Mouse (Mus musculus) megakaryocyte progenitor cell, adult 5-6 weeks (primary cell): ENCODE measurements around the gene Lrrc38. TPM values are rescaled to one million over a fixed set of nuclear protein-coding genes. Genes with fewer than 3 reads are reported as not detected.
"Not testable (repeated sequence)": the region's sequence is repeated elsewhere in the genome, so short reads cannot be mapped to it uniquely, and the experiment has no call there.

Experiments used
- ATAC-seq: replicated peaks from 2 replicates; pipeline ENCODE4 v1.8.0; 2016; ENCODE audit warnings: mild to moderate bottlenecking, moderate TSS enrichment, inconsistent platforms; ENCODE audit not compliant: poor library complexity
- total RNA-seq, 2 experiments: library from RNA; stranded (forward) in 1 of 2; stranded (reverse) in 1 of 2; fragments of 157-497, 149-512 nt in 1 of 2; fragments of 200-1000 nt in 1 of 2; gene quantifications; 2 replicates each; pipeline versions ENCODE4 v1.2.3 to v1.2.4; 2015 to 2017

Lrrc38 gene
- total RNA-seq (2015) (not detected in 2 replicates), total RNA-seq (2017) (not detected in 2 replicates)

GRCm38 (mm10) chr4:143349484-143349906 is at the start of gene Lrrc38:
Lrrc38 (plus strand) TSS chr4:143349757.
- no peak for ATAC-seq

- no peak for ATAC-seq
These were observed 49.4 kb upstream of the Lrrc38 start for GRCm38 (mm10) chr4:143300113-143300688.

- ATAC-seq = no peak
These were observed 48.5 kb upstream of the Lrrc38 start for GRCm38 (mm10) chr4:143301042-143301441.

- no peak for ATAC-seq
These were observed 47.7 kb upstream of the Lrrc38 start for GRCm38 (mm10) chr4:143301875-143302274.

GRCm38 (mm10) chr4:143302279-143302890 is 47.2 kb upstream of the Lrrc38 start:
- ATAC-seq = no peak

- no peak for ATAC-seq
These were observed 44.5 kb upstream of the Lrrc38 start for GRCm38 (mm10) chr4:143305031-143305430.

GRCm38 (mm10) chr4:143305987-143306772 is 43.4 kb upstream of the Lrrc38 start:
- ATAC-seq = peak; percentile 46

- peak; percentile 79 for ATAC-seq
These were observed 38.2 kb upstream of the Lrrc38 start for GRCm38 (mm10) chr4:143311341-143311740.

- ATAC-seq = no peak
These were observed 36.3 kb upstream of the Lrrc38 start for GRCm38 (mm10) chr4:143313299-143313698.

GRCm38 (mm10) chr4:143324176-143324924 is 25.2 kb upstream of the Lrrc38 start:
- ATAC-seq = no peak

GRCm38 (mm10) chr4:143324925-143325624 is 24.5 kb upstream of the Lrrc38 start:
- ATAC-seq = peak; percentile 28

GRCm38 (mm10) chr4:143325625-143325941 is 24.0 kb upstream of the Lrrc38 start:
- peak; percentile 92 for ATAC-seq

GRCm38 (mm10) chr4:143330566-143330965 is 19.0 kb upstream of the Lrrc38 start:
- ATAC-seq = no peak

GRCm38 (mm10) chr4:143331787-143332186 is 17.8 kb upstream of the Lrrc38 start:
- no peak for ATAC-seq

GRCm38 (mm10) chr4:143334145-143334544 is 15.4 kb upstream of the Lrrc38 start:
- no peak for ATAC-seq

- no peak for ATAC-seq
These were observed 14.6 kb upstream of the Lrrc38 start for GRCm38 (mm10) chr4:143334995-143335394.

GRCm38 (mm10) chr4:143336096-143336495 is 13.5 kb upstream of the Lrrc38 start:
- no peak for ATAC-seq

GRCm38 (mm10) chr4:143339808-143340207 is 9.7 kb upstream of the Lrrc38 start:
- ATAC-seq = no peak

GRCm38 (mm10) chr4:143341470-143341869 is 8.1 kb upstream of the Lrrc38 start:
- ATAC-seq = no peak

GRCm38 (mm10) chr4:143345491-143345890 is 4.1 kb upstream of the Lrrc38 start:
- not testable (repeated sequence) for ATAC-seq

GRCm38 (mm10) chr4:143348678-143349077 is 879 bp upstream of the Lrrc38 start:
- no peak for ATAC-seq
